ENCODE assay signal across 8 mouse cellular contexts in genomic region chr6:126938853-126939486, GRCm38 (mm10). TPM values are rescaled to one million over a fixed set of nuclear protein-coding genes. Genes with fewer than 3 reads are reported as not detected.
DNase-seq lines count a peak whose midpoint lies in the region; ATAC-seq and TF ChIP-seq lines count a peak whose summit lies in the region.
"Had no signal": no experiment of that assay in that cellular context is flagged by ENCODE, and none has a peak within 500 bp of the region (broad histone marks: within the 10 kb centered on the region; RNA-seq: fewer than 3 reads in every experiment).

No protein-coding gene starts in this region.

- peak overlapping the region; percentile 69 for H3K9ac ChIP-seq in limb, embryonic 15.5 days
- H3K9ac ChIP-seq in stomach, postnatal 0 days (ENCODE audit: low read length): peak overlapping the region; percentile 67

- H3K4me3 ChIP-seq in testis, adult 2 months (ENCODE audit: control insufficient read depth, low read depth, low read length): peak overlapping the region; percentile 97
- peak overlapping the region; percentile 86 for H3K4me3 ChIP-seq in erythroblast, embryonic 14.5 days (replicated peaks)
- peak overlapping the region; percentile 79 for H3K4me3 ChIP-seq in limb, embryonic 15.5 days
- peak overlapping the region; percentile 67 for H3K4me3 ChIP-seq in stomach, postnatal 0 days (ENCODE audit: low read depth, low read length)

- no peak for TF ChIP-seq EP300 in stomach, postnatal 0 days (optimal IDR thresholded peaks at IDR 0.05)

- DNase-seq in testis, postnatal 14 days (ENCODE audit: low spot score): no peak
- no peak for DNase-seq in stomach, postnatal 0 days (ENCODE audit: low spot score)
- DNase-seq in adrenal gland, adult 8-10 months: no peak
- no peak for DNase-seq in left cerebral cortex, adult 18-20 months (ENCODE audit: low spot score in 2 of 2)

- H3K4me2 ChIP-seq in limb, embryonic 15.5 days: peak overlapping the region; percentile 96
- H3K4me2 ChIP-seq in stomach, postnatal 0 days (replicated peaks; ENCODE audit: low read depth): peak overlapping the region; percentile 96

- ATAC-seq in limb, embryonic 15.5 days (ENCODE audit: insufficient number of reproducible peaks, low FRiP score, low TSS enrichment, low read depth): no peak; the same call in 1 of the 2 replicates
- no peak; the same call in none of the 2 replicates for ATAC-seq in stomach, postnatal 0 days (ENCODE audit: low FRiP score, low TSS enrichment)

- H3K36me3 ChIP-seq in testis, adult 2 months (ENCODE audit: control insufficient read depth, insufficient read depth, low read length): peaks cover 1% of the 10 kb centered on the region; the same call in 1 of the 2 replicates
- peaks cover 59% of the 10 kb centered on the region for H3K36me3 ChIP-seq in erythroblast, embryonic 14.5 days (ENCODE audit: control insufficient read depth)
- H3K36me3 ChIP-seq in limb, embryonic 15.5 days: peaks cover 6% of the 10 kb centered on the region; the same call in 1 of the 2 replicates
- H3K36me3 ChIP-seq in stomach, postnatal 0 days (ENCODE audit: control insufficient read depth, insufficient read depth, low read length): 0 out of 2 replicates have a peak, but pooled peaks cover 5% of the 10 kb centered on the region

- under 1% methylated on average over 31 of the region's 31 CpGs for whole genome bisulfite sequencing in limb, embryonic 15.5 days
- WGBS in stomach, postnatal 0 days: under 1% methylated on average over 31 of the region's 31 CpGs

- H3K4me1 ChIP-seq in testis, adult 2 months (ENCODE audit: control insufficient read depth, insufficient read depth, low read length): peaks cover 3% of the 10 kb centered on the region; the same call in 1 of the 2 replicates
- peaks cover 43% of the 10 kb centered on the region for H3K4me1 ChIP-seq in erythroblast, embryonic 14.5 days (ENCODE audit: control insufficient read depth)
- peaks cover 19% of the 10 kb centered on the region for H3K4me1 ChIP-seq in limb, embryonic 15.5 days
- H3K4me1 ChIP-seq in stomach, postnatal 0 days (replicated peaks; ENCODE audit: control insufficient read depth, insufficient read depth): peaks cover 4% of the 10 kb centered on the region; the same call in 1 of the 2 replicates

- no peaks in the 10 kb centered on the region for H3K27me3 ChIP-seq in testis, adult 2 months (ENCODE audit: control insufficient read depth, insufficient read depth, low read length)
- no peaks in the 10 kb centered on the region for H3K27me3 ChIP-seq in erythroblast, embryonic 14.5 days (ENCODE audit: control insufficient read depth)
- H3K27me3 ChIP-seq in limb, embryonic 15.5 days: no peaks in the 10 kb centered on the region
- H3K27me3 ChIP-seq in stomach, postnatal 0 days (ENCODE audit: control insufficient read depth, insufficient read depth, low read length): no peaks in the 10 kb centered on the region

- TF ChIP-seq CTCF in testis, adult 2 months (IDR thresholded peaks at IDR 0.05; ENCODE audit: control insufficient read depth, insufficient read depth, insufficient replicate concordance, low read depth, low read length): no peak
- peak; percentile 39 for TF ChIP-seq CTCF in stomach, postnatal 0 days (IDR thresholded peaks at IDR 0.05; ENCODE audit: low read depth)

- H3K27ac ChIP-seq in testis, adult 2 months (ENCODE audit: control insufficient read depth, insufficient read depth, low read depth, low read length): peak overlapping the region; percentile 90
- H3K27ac ChIP-seq in limb, embryonic 15.5 days: no peak overlapping the region
- H3K27ac ChIP-seq in stomach, postnatal 0 days (replicated peaks): no peak overlapping the region

- no peaks in the 10 kb centered on the region for H3K9me3 ChIP-seq in erythroblast, embryonic 14.5 days (ENCODE audit: control insufficient read depth, low read length)
- H3K9me3 ChIP-seq in limb, embryonic 15.5 days: no peaks in the 10 kb centered on the region
- no peaks in the 10 kb centered on the region for H3K9me3 ChIP-seq in stomach, postnatal 0 days (ENCODE audit: control insufficient read depth, low read length)

- no peak for TF ChIP-seq POLR2A in testis, adult 2 months (IDR thresholded peaks at IDR 0.05; ENCODE audit: control insufficient read depth, low read depth, low read length)

RNA-seq across cellular contexts. Expression of gene Rad51ap1, which starts 0.4 kb away (rescaled TPM):
- 15.9 and 16.0 TPM in 2 replicates for polyA plus RNA-seq in testis, adult 2 months (2012; rRNA removed)
- polyA plus RNA-seq in erythroblast, embryonic 14.5 days (2012): 5.5 and 6.1 TPM in 2 replicates
- 44.0 and 47.4 TPM in 2 replicates for polyA plus RNA-seq in limb, embryonic 15.5 days (2015; fragmentation: Nextera tagmentation; extraction: Ambion mirVana)
- polyA plus RNA-seq in stomach, postnatal 0 days (2015; fragmentation: Nextera tagmentation; extraction: Ambion mirVana): 13.3 and 14.6 TPM in 2 replicates
- total RNA-seq in adrenal gland, adult 8-10 months (2022): 1 to 10 TPM in 2 of 4 experiments, under 1 TPM in 2; 0.73 to 2.3 (median 1.0) TPM
- total RNA-seq in left cerebral cortex, adult 18-20 months (2021): 1 to 10 TPM; 1.1 to 3.1 TPM

RNA-seq across cellular contexts. Expression of gene D6Wsu163e, which starts 0.8 kb away (rescaled TPM):
- polyA plus RNA-seq in testis, adult 2 months (2012; rRNA removed): 1.8 and 3.4 TPM in 2 replicates
- polyA plus RNA-seq in erythroblast, embryonic 14.5 days (2012): 0.33 and 0.91 TPM in 2 replicates
- 18.5 and 19.6 TPM in 2 replicates for polyA plus RNA-seq in limb, embryonic 15.5 days (2015; fragmentation: Nextera tagmentation; extraction: Ambion mirVana)
- 12.1 and 12.7 TPM in 2 replicates for polyA plus RNA-seq in stomach, postnatal 0 days (2015; fragmentation: Nextera tagmentation; extraction: Ambion mirVana)
- 10 to 100 TPM; 20.2 to 31.5 (median 26.1) TPM for total RNA-seq in adrenal gland, adult 8-10 months (2022)
- 10 to 100 TPM; 47.2 to 47.4 TPM for total RNA-seq in left cerebral cortex, adult 18-20 months (2021)

RNA-seq across cellular contexts. Expression of gene Dyrk4, which starts 17.3 kb away (rescaled TPM):
- polyA plus RNA-seq in testis, adult 2 months (2012; rRNA removed): 16.8 and 19.7 TPM in 2 replicates
- polyA plus RNA-seq in erythroblast, embryonic 14.5 days (2012): not detected in 2 replicates
- not detected in 2 replicates for polyA plus RNA-seq in limb, embryonic 15.5 days (2015; fragmentation: Nextera tagmentation; extraction: Ambion mirVana)
- 0.05 TPM in 1 of 2 replicates, not detected in the other for polyA plus RNA-seq in stomach, postnatal 0 days (2015; fragmentation: Nextera tagmentation; extraction: Ambion mirVana)
- total RNA-seq in adrenal gland, adult 8-10 months (2022): not detected
- total RNA-seq in left cerebral cortex, adult 18-20 months (2021): under 1 TPM in 1 of 2 experiments, not detected in 1; 0.23 TPM
- total RNA-seq: hematopoietic stem cell, adult 5-6 weeks had no signal

Comparison
In these comparisons a context has a peak if more than half of its experiments do, and no peak if none do; other contexts are left out.
1. RNA of gene Dyrk4, which starts 17.3 kb away (polyA plus RNA-seq): 16.8 to 19.7 TPM in testis, adult 2 months; not detected in limb, embryonic 15.5 days, 0.05 TPM in stomach, postnatal 0 days and not detected in erythroblast, embryonic 14.5 days; every median in the first group is over 10 times any median in the second.
2. Peak in every context shown above with its lines, with median percentiles within 50 percentile points of each other: H3K4me3 ChIP-seq.